Mouse (Mus musculus): Measurements from ENCODE around the gene Spn. TPM values are rescaled to one million over a fixed set of nuclear protein-coding genes. Genes with fewer than 3 reads are reported as not detected.

Spn gene
- polyA plus RNA-seq, 1 experiment: 13.2 TPM

- DNase-seq: no peak
- H3K4me1 ChIP-seq (ENCODE audit: control insufficient read depth, insufficient read depth, low read length): no peaks in the 10 kb centered on the region
- no peak overlapping the region for H3K4me3 ChIP-seq (replicated peaks; ENCODE audit: extremely low read depth, low read depth, low read length)
- WGBS: 26% methylated on average over 9 of the region's 9 CpGs
- no peak for TF ChIP-seq POLR2A (IDR thresholded peaks at IDR 0.05; ENCODE audit: borderline replicate concordance, extremely low read depth, low read depth, low read length)
- no peak for TF ChIP-seq CTCF (IDR thresholded peaks at IDR 0.05; ENCODE audit: insufficient read depth, low read length)
Measured at GRCm38 (mm10) chr7:127112921-127113597, 24.6 kb downstream of the Spn start.

GRCm38 (mm10) chr7:127112251-127112841 lies 25.3 kb downstream of the Spn start:
- no peaks in the 10 kb centered on the region for H3K4me1 ChIP-seq (ENCODE audit: control insufficient read depth, insufficient read depth, low read length)
- H3K4me3 ChIP-seq (replicated peaks; ENCODE audit: extremely low read depth, low read depth, low read length): no peak overlapping the region
- 50% methylated on average over 12 of the region's 12 CpGs for WGBS
- no peak for TF ChIP-seq CTCF (IDR thresholded peaks at IDR 0.05; ENCODE audit: insufficient read depth, low read length)
- TF ChIP-seq POLR2A (IDR thresholded peaks at IDR 0.05; ENCODE audit: borderline replicate concordance, extremely low read depth, low read depth, low read length): no peak
- DNase-seq: no peak

- TF ChIP-seq CTCF (IDR thresholded peaks at IDR 0.05; ENCODE audit: insufficient read depth, low read length): peak; percentile 65
- TF ChIP-seq POLR2A (IDR thresholded peaks at IDR 0.05; ENCODE audit: borderline replicate concordance, extremely low read depth, low read depth, low read length): no peak
Measured at GRCm38 (mm10) chr7:127111461-127111860, 26.2 kb downstream of the Spn start.

GRCm38 (mm10) chr7:127110239-127111007 lies 27.2 kb downstream of the Spn start:
- no peaks in the 10 kb centered on the region for H3K4me1 ChIP-seq (ENCODE audit: control insufficient read depth, insufficient read depth, low read length)
- WGBS: 38% methylated on average over 18 of the region's 18 CpGs
- no peak overlapping the region for H3K4me3 ChIP-seq (replicated peaks; ENCODE audit: extremely low read depth, low read depth, low read length)
- TF ChIP-seq POLR2A (IDR thresholded peaks at IDR 0.05; ENCODE audit: borderline replicate concordance, extremely low read depth, low read depth, low read length) (no peak), CTCF (IDR thresholded peaks at IDR 0.05; ENCODE audit: insufficient read depth, low read length) (peak; percentile 92)
- peak; percentile 66 for DNase-seq

More at GRCm38 (mm10) chr7:127111461-127111860, 26.2 kb downstream of the Spn start:
- DNase-seq: peak; percentile 46
- H3K4me1 ChIP-seq (ENCODE audit: control insufficient read depth, insufficient read depth, low read length): no peaks in the 10 kb centered on the region
- H3K4me3 ChIP-seq (replicated peaks; ENCODE audit: extremely low read depth, low read depth, low read length): no peak overlapping the region
- 39% methylated on average over 6 of the region's 6 CpGs for WGBS

- peaks cover 2% of the 10 kb centered on the region; the same call in 1 of the 2 replicates for H3K4me1 ChIP-seq (ENCODE audit: control insufficient read depth, insufficient read depth, low read length)
- WGBS: 76% methylated on average over 7 of the region's 7 CpGs
- no peak overlapping the region for H3K4me3 ChIP-seq (replicated peaks; ENCODE audit: extremely low read depth, low read depth, low read length)
- DNase-seq: no peak
- TF ChIP-seq POLR2A (IDR thresholded peaks at IDR 0.05; ENCODE audit: borderline replicate concordance, extremely low read depth, low read depth, low read length): no peak
Measured at GRCm38 (mm10) chr7:127105551-127105950, 32.1 kb downstream of the Spn start.

GRCm38 (mm10) chr7:127104560-127105332 lies 32.9 kb downstream of the Spn start:
- DNase-seq: peak; percentile 65
- H3K4me3 ChIP-seq (replicated peaks; ENCODE audit: extremely low read depth, low read depth, low read length): peak overlapping the region; percentile 6
- 16% methylated on average over 17 of the region's 17 CpGs for WGBS
- H3K4me1 ChIP-seq (ENCODE audit: control insufficient read depth, insufficient read depth, low read length): peaks cover 2% of the 10 kb centered on the region; the same call in 1 of the 2 replicates
- TF ChIP-seq POLR2A (IDR thresholded peaks at IDR 0.05; ENCODE audit: borderline replicate concordance, extremely low read depth, low read depth, low read length) (no peak), CTCF (IDR thresholded peaks at IDR 0.05; ENCODE audit: insufficient read depth, low read length) (peak; percentile 40)

- 63% methylated on average over 6 of the region's 6 CpGs for WGBS
- TF ChIP-seq CTCF (IDR thresholded peaks at IDR 0.05; ENCODE audit: insufficient read depth, low read length) (no peak), POLR2A (IDR thresholded peaks at IDR 0.05; ENCODE audit: borderline replicate concordance, extremely low read depth, low read depth, low read length) (no peak)
- no peak for DNase-seq
- peaks cover 2% of the 10 kb centered on the region; the same call in 1 of the 2 replicates for H3K4me1 ChIP-seq (ENCODE audit: control insufficient read depth, insufficient read depth, low read length)
- no peak overlapping the region for H3K4me3 ChIP-seq (replicated peaks; ENCODE audit: extremely low read depth, low read depth, low read length)
Measured at GRCm38 (mm10) chr7:127103960-127104359, 33.7 kb downstream of the Spn start.

- DNase-seq: no peak
- no peak overlapping the region for H3K4me3 ChIP-seq (replicated peaks; ENCODE audit: extremely low read depth, low read depth, low read length)
- peaks cover 2% of the 10 kb centered on the region; the same call in 1 of the 2 replicates for H3K4me1 ChIP-seq (ENCODE audit: control insufficient read depth, insufficient read depth, low read length)
- 70% methylated on average over 6 of the region's 6 CpGs for WGBS
- TF ChIP-seq CTCF (IDR thresholded peaks at IDR 0.05; ENCODE audit: insufficient read depth, low read length): no peak
- TF ChIP-seq POLR2A (IDR thresholded peaks at IDR 0.05; ENCODE audit: borderline replicate concordance, extremely low read depth, low read depth, low read length): no peak
Measured at GRCm38 (mm10) chr7:127102148-127102547, 35.5 kb downstream of the Spn start.
